Comparison of ENCODE assay signal across 9 mouse cellular contexts in the genomic region with DNA sequence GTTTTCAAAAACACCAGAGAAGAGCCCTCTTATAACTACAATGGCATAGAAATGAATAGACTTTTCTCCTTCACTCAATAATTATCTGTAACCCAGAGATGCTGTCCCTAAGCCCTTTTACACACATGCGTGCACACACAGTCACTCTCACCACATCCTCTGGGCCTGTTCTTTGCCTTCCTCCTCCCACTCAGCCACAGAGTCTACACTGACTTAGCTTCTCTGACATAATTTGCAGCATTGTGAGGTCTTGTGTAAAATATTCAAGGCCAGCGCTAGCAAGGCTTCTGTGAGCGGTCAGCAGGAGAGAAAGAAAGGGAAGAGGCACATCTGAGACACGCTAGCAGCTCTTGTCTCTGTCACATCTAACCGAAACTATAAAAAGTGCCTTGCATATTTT. TPM values are rescaled to one million over a fixed set of nuclear protein-coding genes. Genes with fewer than 3 reads are reported as not detected.
DNase-seq lines count a peak whose midpoint lies in the region; ATAC-seq and TF ChIP-seq lines count a peak whose summit lies in the region.
"Had no signal": no experiment of that assay in that cellular context is flagged by ENCODE, and none has a peak within 500 bp of the region (broad histone marks: within the 10 kb centered on the region; RNA-seq: fewer than 3 reads in every experiment).

No protein-coding gene starts in this region.

- no peaks in the 10 kb centered on the region for H3K9me3 ChIP-seq in liver, embryonic 16.5 days (replicated peaks; ENCODE audit: control insufficient read depth, low read length)
- H3K9me3 ChIP-seq: midbrain, embryonic 12.5 days had no signal

- intact Hi-C loops in left cerebral cortex, adult 2 months (cut with DNase I): no loop called here
- intact Hi-C loops in left cerebral cortex, postnatal 4 days (cut with DNase I): no loop called here

- no peak for TF ChIP-seq CTCF in bone marrow, adult 2 months (IDR thresholded peaks at IDR 0.05; ENCODE audit: control insufficient read depth, insufficient read depth, low read length)
- no peak for TF ChIP-seq CTCF in left cerebral cortex, adult 2 months (IDR thresholded peaks at IDR 0.05)

- DNase-seq in 3134 (ENCODE audit: extremely low read depth, insufficient read length, low spot score): peak; percentile 45
- peak; percentile 62 for DNase-seq in 3T3-L1 (ENCODE audit: low read depth, low spot score)
- DNase-seq in kidney, postnatal 4 days: no peak
- DNase-seq in left cerebral cortex, adult 2 months (ENCODE audit: extremely low spot score in 1 of 2, low spot score in 2 of 2): no peak
- no peak for DNase-seq in left cerebral cortex, postnatal 4 days
- DNase-seq: kidney, adult 8-10 months had no signal

- ATAC-seq in liver, embryonic 16.5 days (ENCODE audit: low read depth): no peak

- TF ChIP-seq POLR2A in bone marrow, adult 2 months (IDR thresholded peaks at IDR 0.05; ENCODE audit: borderline replicate concordance, control insufficient read depth, low read depth, low read length): no peak

- H3K4me2 ChIP-seq in liver, embryonic 16.5 days (ENCODE audit: low read depth, low read length): peak overlapping the region; percentile 69
- H3K4me2 ChIP-seq: midbrain, embryonic 12.5 days had no signal

- WGBS in bone marrow, adult 2 months: 11% methylated on average over 5 of the region's 5 CpGs
- WGBS in liver, embryonic 16.5 days (ENCODE audit: insufficient replicate concordance): 37% methylated on average over 5 of the region's 5 CpGs

- H3K36me3 ChIP-seq in liver, embryonic 16.5 days (ENCODE audit: control insufficient read depth, insufficient read depth): no peaks in the 10 kb centered on the region
- H3K36me3 ChIP-seq: midbrain, embryonic 12.5 days had no signal

- no peaks in the 10 kb centered on the region for H3K27me3 ChIP-seq in liver, embryonic 16.5 days (ENCODE audit: control insufficient read depth, insufficient read depth, low read depth, low read length)
- H3K27me3 ChIP-seq: midbrain, embryonic 12.5 days had no signal

- peak overlapping the region; percentile 82 for H3K27ac ChIP-seq in bone marrow, adult 2 months (ENCODE audit: control insufficient read depth, insufficient read depth, low read depth, low read length, poor library complexity)
- H3K27ac ChIP-seq in liver, embryonic 16.5 days (ENCODE audit: low read length): peak overlapping the region; percentile 98
- H3K27ac ChIP-seq in left cerebral cortex, adult 2 months: no peak overlapping the region
- H3K27ac ChIP-seq: midbrain, embryonic 12.5 days had no signal

- H3K4me1 ChIP-seq in bone marrow, adult 2 months (ENCODE audit: control insufficient read depth, insufficient read depth, low read length): peaks cover 11% of the 10 kb centered on the region
- H3K4me1 ChIP-seq in liver, embryonic 16.5 days (ENCODE audit: control insufficient read depth, low read depth, low read length): peaks cover 70% of the 10 kb centered on the region
- H3K4me1 ChIP-seq: midbrain, embryonic 12.5 days had no signal

- no peak overlapping the region for H3K4me3 ChIP-seq in bone marrow, adult 2 months (replicated peaks; ENCODE audit: control insufficient read depth, low read depth, low read length)
- H3K4me3 ChIP-seq in liver, embryonic 16.5 days (ENCODE audit: low read depth, low read length): 0 out of 2 replicates have a peak overlapping the region, but pooled peaks have one; percentile 6
- H3K4me3 ChIP-seq in left cerebral cortex, adult 2 months: no peak overlapping the region
- H3K4me3 ChIP-seq: midbrain, embryonic 12.5 days had no signal

- peak overlapping the region; percentile 60 for H3K9ac ChIP-seq in liver, embryonic 16.5 days (ENCODE audit: low read depth, low read length)
- H3K9ac ChIP-seq: midbrain, embryonic 12.5 days had no signal

RNA-seq across cellular contexts. Expression of gene Dok1, which starts 19.8 kb away (rescaled TPM):
- 26.6 and 39.6 TPM in 2 replicates for polyA plus RNA-seq in bone marrow, adult 2 months (2011; ENCODE audit: insufficient read depth, insufficient read length, low replicate concordance, missing spikeins)
- 15.7 and 16.1 TPM in 2 replicates for polyA plus RNA-seq in liver, embryonic 16.5 days (2015; fragmentation: Nextera tagmentation; extraction: Ambion mirVana)
- total RNA-seq in left cerebral cortex, adult 2 months (2021): 1 to 10 TPM; 1.4 to 2.1 TPM
- total RNA-seq in left cerebral cortex, postnatal 4 days (2021): 1 to 10 TPM in 1 of 2 experiments, under 1 TPM in 1; 0.76 to 1.7 TPM

RNA-seq across cellular contexts. Expression of gene Loxl3, which starts 20.5 kb away (rescaled TPM):
- polyA plus RNA-seq in bone marrow, adult 2 months (2011; ENCODE audit: insufficient read depth, insufficient read length, low replicate concordance, missing spikeins): 6.9 and 13.3 TPM in 2 replicates
- 1.9 and 2.1 TPM in 2 replicates for polyA plus RNA-seq in liver, embryonic 16.5 days (2015; fragmentation: Nextera tagmentation; extraction: Ambion mirVana)
- total RNA-seq in left cerebral cortex, adult 2 months (2021): 1 to 10 TPM; 2.0 to 3.5 TPM
- total RNA-seq in left cerebral cortex, postnatal 4 days (2021): 1 to 10 TPM; 3.2 to 3.6 TPM

RNA-seq across cellular contexts. Expression of gene Aup1, which starts 40.9 kb away (rescaled TPM):
- 142 and 337 TPM in 2 replicates for polyA plus RNA-seq in bone marrow, adult 2 months (2011; ENCODE audit: insufficient read depth, insufficient read length, low replicate concordance, missing spikeins)
- 180 and 190 TPM in 2 replicates for polyA plus RNA-seq in liver, embryonic 16.5 days (2015; fragmentation: Nextera tagmentation; extraction: Ambion mirVana)
- total RNA-seq in left cerebral cortex, adult 2 months (2021): 100 to 1,000 TPM; 130 to 135 TPM
- total RNA-seq in left cerebral cortex, postnatal 4 days (2021): 10 to 100 TPM; 94.8 to 98.5 TPM

RNA-seq across cellular contexts. Expression of gene Htra2, which starts 41.6 kb away (rescaled TPM):
- polyA plus RNA-seq in bone marrow, adult 2 months (2011; ENCODE audit: insufficient read depth, insufficient read length, low replicate concordance, missing spikeins): 115 and 145 TPM in 2 replicates
- 72.0 and 72.4 TPM in 2 replicates for polyA plus RNA-seq in liver, embryonic 16.5 days (2015; fragmentation: Nextera tagmentation; extraction: Ambion mirVana)
- 10 to 100 TPM; 42.2 to 47.0 TPM for total RNA-seq in left cerebral cortex, adult 2 months (2021)
- 10 to 100 TPM; 66.1 to 70.5 TPM for total RNA-seq in left cerebral cortex, postnatal 4 days (2021)

RNA-seq across cellular contexts. Expression of gene Dqx1, which starts 44.2 kb away (rescaled TPM):
- 5.3 and 13.5 TPM in 2 replicates for polyA plus RNA-seq in bone marrow, adult 2 months (2011; ENCODE audit: insufficient read depth, insufficient read length, low replicate concordance, missing spikeins)
- polyA plus RNA-seq in liver, embryonic 16.5 days (2015; fragmentation: Nextera tagmentation; extraction: Ambion mirVana): 9.0 and 9.3 TPM in 2 replicates
- total RNA-seq in left cerebral cortex, adult 2 months (2021): under 1 TPM; 0.61 to 0.68 TPM
- total RNA-seq in left cerebral cortex, postnatal 4 days (2021): under 1 TPM; 0.62 to 0.84 TPM

Comparison
In these comparisons a context has a peak if more than half of its experiments do, and no peak if none do; other contexts are left out.
1. DNase-seq: peak in 3134 (single experiment) and 3T3-L1 (single experiment); none in kidney, postnatal 4 days (0 of 2), left cerebral cortex, adult 2 months (0 of 2) and left cerebral cortex, postnatal 4 days (single experiment).